Mouse (Mus musculus) testis, adult 2 months (tissue): ENCODE measurements around the gene Men1. TPM values are rescaled to one million over a fixed set of nuclear protein-coding genes. Genes with fewer than 3 reads are reported as not detected.

Experiments used
- H3K27ac ChIP-seq: fragments of 200-500 bp; 2 replicates; pipeline ENCODE4 v1.5.1; 2012; ENCODE audit warnings: low read depth, low read length; ENCODE audit not compliant: control insufficient read depth, insufficient read depth
- H3K27me3 ChIP-seq: fragments of 200-500 bp; 2 replicates; pipeline ENCODE4 v1.6.1; 2012; ENCODE audit warnings: mild to moderate bottlenecking, low read length, moderate library complexity; ENCODE audit not compliant: control insufficient read depth, insufficient read depth
- H3K36me3 ChIP-seq: fragments of 200-500 bp; 2 replicates; pipeline ENCODE4 v1.6.1; 2012; ENCODE audit warnings: mild to moderate bottlenecking, low read length; ENCODE audit not compliant: control insufficient read depth, insufficient read depth
- H3K4me1 ChIP-seq: fragments of 200-500 bp; 2 replicates; pipeline ENCODE4 v1.6.1; 2012; ENCODE audit warnings: low read length; ENCODE audit not compliant: control insufficient read depth, insufficient read depth
- H3K4me3 ChIP-seq: fragments of 200-500 bp; 2 replicates; pipeline ENCODE4 v1.5.1; 2012; ENCODE audit warnings: low read depth, mild to moderate bottlenecking, low read length, moderate library complexity, mixed read lengths; ENCODE audit not compliant: control insufficient read depth
- CTCF ChIP-seq: fragments of 200-500 bp; IDR thresholded peaks from 2 replicates; pipeline ENCODE4 v1.5.1; 2012; ENCODE audit warnings: low read depth, mild to moderate bottlenecking, inconsistent platforms, low read length, moderate library complexity; ENCODE audit not compliant: control insufficient read depth, insufficient read depth, insufficient replicate concordance
- POLR2A ChIP-seq: fragments of 200-500 bp; IDR thresholded peaks from 2 replicates; pipeline ENCODE4 v1.6.1; 2012; ENCODE audit warnings: low read depth, mild to moderate bottlenecking, inconsistent platforms, low read length, moderate library complexity; ENCODE audit not compliant: control insufficient read depth
- polyA plus RNA-seq: library from polyadenylated mRNA; depleted of rRNA; stranded (reverse); fragments of >200 nt; gene quantifications from 2 replicates; pipeline ENCODE4 v1.2.3, GENCODE M21; 2012

Men1 gene
- polyA plus RNA-seq, 1 experiment: 24.6 TPM

- Histone ChIP-seq H3K4me3 (no peak overlapping the region), H3K36me3 (peaks cover 13% of the 10 kb centered on the region), H3K27me3 (no peaks in the 10 kb centered on the region), H3K4me1 (peaks cover 2% of the 10 kb centered on the region; the same call in 1 of the 2 replicates), H3K27ac (no peak overlapping the region)
- TF ChIP-seq POLR2A (no peak), CTCF (peak; percentile 63; the same call in 1 of the 2 replicates)
Measured at GRCm38 (mm10) chr19:6373539-6374400, 39.0 kb downstream of the Men1 start.

GRCm38 (mm10) chr19:6374571-6374970, 39.8 kb downstream of the Men1 start:
- Histone ChIP-seq H3K36me3 (peaks cover 13% of the 10 kb centered on the region), H3K27ac (no peak overlapping the region), H3K4me3 (no peak overlapping the region), H3K4me1 (peaks cover 2% of the 10 kb centered on the region; the same call in 1 of the 2 replicates), H3K27me3 (no peaks in the 10 kb centered on the region)
- no peak for TF ChIP-seq CTCF
- no peak for TF ChIP-seq POLR2A

- Histone ChIP-seq H3K27me3 (no peaks in the 10 kb centered on the region), H3K36me3 (peaks cover 13% of the 10 kb centered on the region), H3K27ac (no peak overlapping the region), H3K4me1 (peaks cover 2% of the 10 kb centered on the region; the same call in 1 of the 2 replicates), H3K4me3 (no peak overlapping the region)
- TF ChIP-seq POLR2A: no peak
- TF ChIP-seq CTCF: no peak
Measured at GRCm38 (mm10) chr19:6375423-6376254, 40.9 kb downstream of the Men1 start.

GRCm38 (mm10) chr19:6376255-6376564, 41.4 kb downstream of the Men1 start:
- Histone ChIP-seq H3K36me3 (peaks cover 13% of the 10 kb centered on the region), H3K27ac (no peak overlapping the region), H3K4me3 (no peak overlapping the region), H3K27me3 (no peaks in the 10 kb centered on the region), H3K4me1 (peaks cover 2% of the 10 kb centered on the region; the same call in 1 of the 2 replicates)
- TF ChIP-seq CTCF (peak; percentile 46; the same call in 1 of the 2 replicates), POLR2A (no peak)

GRCm38 (mm10) chr19:6376643-6377042, 41.9 kb downstream of the Men1 start:
- TF ChIP-seq POLR2A: no peak
- no peak for TF ChIP-seq CTCF
- peaks cover 11% of the 10 kb centered on the region for H3K36me3 ChIP-seq
- H3K4me1 ChIP-seq: peaks cover 2% of the 10 kb centered on the region; the same call in 1 of the 2 replicates
- no peak overlapping the region for H3K27ac ChIP-seq
- no peak overlapping the region for H3K4me3 ChIP-seq
- H3K27me3 ChIP-seq: no peaks in the 10 kb centered on the region

- H3K27ac ChIP-seq: no peak overlapping the region
- H3K4me1 ChIP-seq: peaks cover 2% of the 10 kb centered on the region; the same call in 1 of the 2 replicates
- H3K27me3 ChIP-seq: no peaks in the 10 kb centered on the region
- H3K4me3 ChIP-seq: no peak overlapping the region
- no peak for TF ChIP-seq POLR2A
- no peak for TF ChIP-seq CTCF
- H3K36me3 ChIP-seq: peaks cover 11% of the 10 kb centered on the region
Measured at GRCm38 (mm10) chr19:6377327-6378040, 42.7 kb downstream of the Men1 start.
